Mouse (Mus musculus) retina, adult 2 months (tissue): ENCODE results near the gene Zfp385a.
A peak's percentile ranks its signal among the peaks of the same experiment; 100 is the strongest.

ENCODE experiments used
- DNase-seq: peaks from one replicate; pipeline ENCODE4 v3.0.0-alpha.2; 2012; ENCODE audit warnings: low read depth, low spot score

Zfp385a gene

GRCm38 (mm10) chr15:103363809-103364208 is 23.9 kb upstream of the Zfp385a start:
- no peak for DNase-seq

- no peak for DNase-seq
These were observed 23.1 kb upstream of the Zfp385a start for GRCm38 (mm10) chr15:103362950-103363349.

- DNase-seq = no peak
These were observed 22.4 kb upstream of the Zfp385a start for GRCm38 (mm10) chr15:103362333-103362732.

GRCm38 (mm10) chr15:103361269-103361668 is 21.4 kb upstream of the Zfp385a start:
- no peak for DNase-seq

GRCm38 (mm10) chr15:103359869-103360602 is 20.1 kb upstream of the Zfp385a start:
- no peak for DNase-seq

GRCm38 (mm10) chr15:103359122-103359510 is 19.2 kb upstream of the Zfp385a start:
- DNase-seq = no peak

- no peak for DNase-seq
These were observed 18.6 kb upstream of the Zfp385a start for GRCm38 (mm10) chr15:103358278-103359121.

- DNase-seq = no peak
These were observed 17.9 kb upstream of the Zfp385a start for GRCm38 (mm10) chr15:103357817-103358216.

GRCm38 (mm10) chr15:103356130-103356529 is 16.2 kb upstream of the Zfp385a start:
- no peak for DNase-seq

GRCm38 (mm10) chr15:103355420-103355819 is 15.5 kb upstream of the Zfp385a start:
- no peak for DNase-seq

- DNase-seq = no peak
These were observed 14.8 kb upstream of the Zfp385a start for GRCm38 (mm10) chr15:103354690-103355089.

GRCm38 (mm10) chr15:103353511-103354256 is 13.8 kb upstream of the Zfp385a start:
- no peak for DNase-seq

- no peak for DNase-seq
These were observed 13.0 kb upstream of the Zfp385a start for GRCm38 (mm10) chr15:103352856-103353255.

- no peak for DNase-seq
These were observed 7.4 kb upstream of the Zfp385a start for GRCm38 (mm10) chr15:103347275-103347684.

GRCm38 (mm10) chr15:103345789-103346188 is 5.9 kb upstream of the Zfp385a start:
- DNase-seq = no peak

GRCm38 (mm10) chr15:103343556-103343955 is 3.7 kb upstream of the Zfp385a start:
- no peak for DNase-seq

- no peak for DNase-seq
These were observed 3.1 kb upstream of the Zfp385a start for GRCm38 (mm10) chr15:103343008-103343407.

GRCm38 (mm10) chr15:103342415-103342814 is 2.5 kb upstream of the Zfp385a start:
- peak; percentile 80 for DNase-seq

- DNase-seq = no peak
These were observed 1.7 kb upstream of the Zfp385a start for GRCm38 (mm10) chr15:103341547-103341946.

GRCm38 (mm10) chr15:103340786-103341185 is 893 bp upstream of the Zfp385a start:
- DNase-seq = no peak

- DNase-seq = no peak
These were observed 530 bp downstream of the Zfp385a start for GRCm38 (mm10) chr15:103339166-103339960.
